Mouse (Mus musculus): ENCODE measurements around the gene Clic4. TPM values are rescaled to one million over a fixed set of nuclear protein-coding genes. Genes with fewer than 3 reads are reported as not detected.

Clic4 gene
- polyA plus RNA-seq, 1 experiment from 2014 or later, result 111 TPM

Other genes with a start within 250 kb of the Clic4 start
- 2.9 and 3.2 TPM in 2 replicates for gene Runx3, start 152.2 kb downstream of the Clic4 start, polyA plus RNA-seq (2015; fragmentation: Nextera tagmentation; extraction: Ambion mirVana)
- 202 and 213 TPM in 2 replicates for gene Srrm1, start 80.5 kb upstream of the Clic4 start, polyA plus RNA-seq (2015; fragmentation: Nextera tagmentation; extraction: Ambion mirVana)
- 3.5 and 7.3 TPM in 2 replicates for gene Ncmap, start 125.4 kb upstream of the Clic4 start, polyA plus RNA-seq (2015; fragmentation: Nextera tagmentation; extraction: Ambion mirVana)
- 16.3 and 20.1 TPM in 2 replicates for gene Rcan3, start 161.0 kb upstream of the Clic4 start, polyA plus RNA-seq (2015; fragmentation: Nextera tagmentation; extraction: Ambion mirVana)
- gene Stpg1, start 222.0 kb upstream of the Clic4 start, polyA plus RNA-seq (2015; fragmentation: Nextera tagmentation; extraction: Ambion mirVana), result 0.87 and 1.9 TPM in 2 replicates
- 2.5 and 2.9 TPM in 2 replicates for gene Nipal3, start 222.2 kb upstream of the Clic4 start, polyA plus RNA-seq (2015; fragmentation: Nextera tagmentation; extraction: Ambion mirVana)

Data from embryonic facial prominence, embryonic 15.5 days (tissue).